Mouse (Mus musculus): ENCODE measurements around the gene Tbc1d5. TPM values are rescaled to one million over a fixed set of nuclear protein-coding genes. Genes with fewer than 3 reads are reported as not detected.

The Tbc1d5 gene
- 32.0 and 38.3 TPM in 2 replicates for total RNA-seq (2014; fragmentation: Nextera tagmentation)
- total RNA-seq (2017): 20.5 and 25.6 TPM in 2 replicates

DNA sequence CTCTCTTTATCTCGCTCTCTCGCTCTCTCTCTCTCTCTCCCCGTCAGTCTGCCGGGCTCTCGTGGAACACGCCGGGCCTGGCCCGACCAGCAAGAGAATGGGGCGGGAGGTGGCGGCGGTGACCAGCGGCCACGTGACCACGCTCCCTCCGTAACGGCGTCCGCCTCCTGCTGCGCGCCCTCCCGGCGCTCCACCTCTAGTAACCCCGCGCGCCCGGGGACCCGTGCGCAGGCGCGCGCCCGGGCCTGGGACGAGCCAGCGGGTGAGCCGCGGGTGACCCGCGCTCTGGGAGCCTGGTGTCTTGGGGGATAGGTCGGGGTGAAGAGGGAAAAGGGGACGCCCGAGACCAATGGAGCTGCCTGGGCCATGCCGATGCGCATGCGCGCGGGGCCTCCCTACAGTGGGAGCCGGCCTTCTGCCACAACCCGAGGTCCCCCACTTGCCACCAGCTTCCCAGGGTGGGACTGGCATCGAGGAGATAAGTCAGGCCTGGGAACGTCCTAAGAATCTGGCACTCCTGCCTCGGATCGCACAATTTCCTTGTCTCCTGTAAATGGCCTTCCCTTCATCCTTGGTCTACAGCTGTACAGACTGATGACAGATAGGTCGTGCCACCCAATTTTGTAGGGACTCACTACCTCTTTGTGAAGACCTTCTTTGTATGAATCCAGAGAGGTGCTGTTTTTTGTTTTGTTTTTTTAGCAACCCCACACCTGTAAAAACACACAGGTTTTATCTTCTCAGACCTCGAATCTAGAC lies at the start of gene Tbc1d5:
TSS of gene Tbc1d5 (minus strand) at position 158 of the 759 bp plus-strand sequence.
- peak; percentile 91 for ATAC-seq (replicated peaks; ENCODE audit: low FRiP score, low TSS enrichment, poor library complexity, severe bottlenecking)

DNA sequence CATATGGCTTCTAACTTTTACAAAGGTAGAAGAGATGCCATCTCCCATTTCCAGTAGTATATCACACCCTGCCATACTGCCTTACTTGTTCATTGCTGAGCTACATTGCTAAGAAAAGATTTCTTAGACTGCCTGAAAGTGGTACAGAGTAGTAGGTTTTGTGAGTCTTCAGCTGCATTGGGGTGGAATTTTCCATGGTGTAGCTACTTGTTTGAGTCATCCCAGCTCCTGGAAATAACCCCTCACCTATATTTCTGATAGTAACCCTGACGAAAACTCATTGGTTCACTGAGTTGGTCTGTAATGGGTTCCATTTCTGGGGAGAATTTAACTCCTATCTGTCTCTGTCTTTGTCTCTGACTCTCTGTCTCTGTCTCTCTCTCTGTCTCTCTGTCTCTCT lies 46.9 kb upstream of the Tbc1d5 start:
- no peak for ATAC-seq (replicated peaks; ENCODE audit: low FRiP score, low TSS enrichment, poor library complexity, severe bottlenecking)

DNA sequence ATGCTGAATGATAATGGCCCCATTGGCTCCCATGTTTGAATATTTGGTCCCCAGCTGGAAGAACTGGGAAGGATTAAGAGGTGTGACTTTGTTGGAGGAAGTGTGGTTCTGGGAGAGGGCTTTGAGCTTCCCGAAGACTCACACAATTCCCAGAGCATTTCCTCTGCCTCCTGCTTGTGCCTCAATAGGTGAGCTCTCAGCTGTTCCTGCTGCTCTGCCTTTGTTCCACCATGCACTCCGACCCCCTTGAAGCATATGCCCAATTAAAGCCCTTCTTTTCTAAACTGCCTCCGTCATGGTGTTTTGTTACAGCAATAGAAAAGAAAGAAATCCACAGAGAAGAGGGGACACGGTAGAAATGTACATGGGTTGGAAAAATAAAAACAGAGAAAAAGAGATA lies 44.0 kb upstream of the Tbc1d5 start:
- no peak for ATAC-seq (replicated peaks; ENCODE audit: low FRiP score, low TSS enrichment, poor library complexity, severe bottlenecking)

DNA sequence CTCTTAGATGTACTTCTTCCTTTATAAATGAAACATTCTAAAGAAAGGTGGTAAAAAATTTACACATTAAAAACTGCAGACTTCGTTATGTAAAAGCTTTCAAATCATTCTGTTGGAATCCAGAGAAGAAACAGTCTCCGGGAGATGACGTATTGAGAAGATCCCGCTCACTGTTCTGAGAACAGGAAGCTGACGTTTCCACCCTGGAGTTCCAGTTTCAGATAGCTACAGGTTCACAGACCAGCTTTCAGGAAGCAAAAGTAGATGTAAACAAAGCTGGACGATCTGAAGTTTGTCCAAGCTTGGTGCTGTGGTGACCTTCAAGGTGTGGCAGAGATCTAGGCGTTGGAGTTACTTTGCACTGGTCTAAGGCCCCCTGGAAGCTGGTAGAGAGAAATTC lies 41.9 kb upstream of the Tbc1d5 start:
- no peak for ATAC-seq (replicated peaks; ENCODE audit: low FRiP score, low TSS enrichment, poor library complexity, severe bottlenecking)

DNA sequence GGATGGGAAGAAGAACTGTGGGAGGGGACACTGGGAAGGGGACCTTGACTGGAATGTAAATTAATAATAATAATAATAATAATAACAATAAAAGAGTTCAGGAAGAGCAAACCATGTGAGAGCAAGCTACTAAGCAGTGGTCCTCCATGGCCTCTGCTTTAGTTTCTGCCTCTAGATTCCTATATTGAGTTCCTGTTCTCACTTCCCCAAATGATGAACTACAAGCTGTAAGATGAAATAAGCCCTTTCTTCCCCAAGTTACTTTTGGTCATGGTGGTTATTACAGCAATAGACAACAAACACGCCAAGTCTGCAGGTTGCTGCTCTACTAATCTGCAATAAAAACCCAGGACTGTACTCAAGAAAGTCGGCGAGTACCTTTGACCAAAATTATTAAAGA lies 40.7 kb upstream of the Tbc1d5 start:
- ATAC-seq (replicated peaks; ENCODE audit: low FRiP score, low TSS enrichment, poor library complexity, severe bottlenecking): no peak

DNA sequence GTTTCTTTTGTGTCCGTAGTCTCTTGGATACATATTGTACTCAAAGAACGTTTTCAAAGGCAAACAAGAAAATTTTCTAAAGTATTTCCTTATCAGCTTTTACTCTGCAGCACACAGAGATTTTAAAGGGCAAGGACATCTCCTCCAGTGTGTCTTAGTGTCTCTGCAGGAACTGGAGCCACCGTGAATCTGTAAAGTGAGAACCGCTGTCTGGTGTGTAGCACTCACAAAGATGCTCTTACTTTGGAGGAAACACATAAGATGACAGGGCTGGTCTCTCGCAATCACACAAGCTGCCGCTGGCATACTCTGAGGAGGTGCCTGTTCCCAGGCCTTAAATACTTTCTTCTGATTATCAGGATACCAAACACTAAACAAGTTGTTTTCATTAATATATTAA lies 37.3 kb upstream of the Tbc1d5 start:
- no peak for ATAC-seq (replicated peaks; ENCODE audit: low FRiP score, low TSS enrichment, poor library complexity, severe bottlenecking)

DNA sequence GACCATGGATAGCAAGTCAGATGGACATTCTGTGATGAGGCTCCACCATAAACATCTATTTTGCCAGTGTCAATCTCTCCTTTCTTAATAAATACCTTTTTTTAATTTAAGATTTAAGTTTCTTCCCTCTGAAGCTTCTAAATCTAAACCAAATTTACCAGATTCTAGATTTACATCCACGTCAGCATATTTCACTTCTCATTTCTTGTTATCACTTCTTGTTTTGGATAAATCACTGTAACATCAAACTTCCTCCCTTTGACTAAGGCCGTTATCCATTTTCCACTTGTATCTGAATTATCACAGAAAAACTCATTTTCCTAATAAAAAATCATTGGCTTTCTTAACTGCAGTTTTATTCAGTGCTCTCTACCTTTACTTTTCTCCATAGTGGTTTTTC lies 30.4 kb upstream of the Tbc1d5 start:
- no peak for ATAC-seq (replicated peaks; ENCODE audit: low FRiP score, low TSS enrichment, poor library complexity, severe bottlenecking)

DNA sequence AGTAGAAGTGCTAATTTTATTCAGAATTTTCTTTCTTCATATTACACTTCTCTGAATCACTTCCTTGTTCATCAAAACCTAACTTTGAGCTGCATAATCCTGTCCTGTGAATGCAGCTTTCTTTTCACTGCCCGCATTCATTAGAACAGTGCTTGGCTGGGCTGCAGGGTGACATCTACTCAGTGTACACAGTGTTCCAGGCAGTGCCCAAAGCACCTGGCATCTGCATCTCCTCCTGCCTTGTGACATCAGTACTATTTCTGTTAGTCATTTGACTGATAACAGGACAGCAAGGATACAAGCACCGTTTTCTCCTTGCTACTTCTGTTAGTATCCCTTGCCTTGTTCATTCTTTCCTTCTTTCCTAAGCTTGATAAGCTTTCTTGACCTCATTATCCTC lies 25.5 kb upstream of the Tbc1d5 start:
- no peak for ATAC-seq (replicated peaks; ENCODE audit: low FRiP score, low TSS enrichment, poor library complexity, severe bottlenecking)

DNA sequence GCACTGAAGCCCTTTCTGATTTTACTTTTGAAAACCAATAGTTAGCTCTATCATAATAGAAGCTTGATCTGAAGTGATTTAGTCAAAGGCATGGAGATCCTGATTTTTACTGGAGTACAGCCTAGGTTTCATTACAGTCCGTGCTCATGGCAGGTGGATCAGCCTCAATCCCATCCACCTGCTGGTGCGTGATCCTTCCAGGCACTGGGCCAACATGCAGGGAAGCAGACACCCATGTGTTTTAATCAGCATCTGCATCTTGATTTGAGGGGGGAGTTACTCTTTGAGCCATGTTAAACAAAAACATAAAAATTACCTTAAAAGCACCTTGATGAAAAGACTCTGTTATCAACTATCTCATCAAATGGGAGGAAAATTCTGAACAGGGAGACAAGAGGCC lies 16.4 kb upstream of the Tbc1d5 start:
- no peak for ATAC-seq (replicated peaks; ENCODE audit: low FRiP score, low TSS enrichment, poor library complexity, severe bottlenecking)

DNA sequence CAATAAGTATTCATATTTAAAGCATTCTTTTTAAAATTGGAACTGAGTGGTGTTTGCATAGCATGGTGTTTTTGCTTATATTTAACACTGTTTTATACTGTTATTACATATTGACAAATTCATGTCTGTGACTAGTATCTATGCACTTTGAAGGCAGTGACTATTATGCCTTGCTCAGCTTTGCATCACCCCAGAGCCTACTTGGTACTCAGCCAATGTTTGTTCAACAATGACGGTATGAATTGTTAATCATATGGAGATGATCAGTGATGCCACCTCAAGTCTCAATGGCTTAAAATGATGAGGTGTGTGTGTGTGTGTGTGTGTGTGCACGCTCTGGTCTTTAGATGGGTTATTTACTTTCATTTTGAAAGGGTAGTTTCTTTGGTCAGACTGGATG lies 15.6 kb upstream of the Tbc1d5 start:
- ATAC-seq (replicated peaks; ENCODE audit: low FRiP score, low TSS enrichment, poor library complexity, severe bottlenecking): no peak

DNA sequence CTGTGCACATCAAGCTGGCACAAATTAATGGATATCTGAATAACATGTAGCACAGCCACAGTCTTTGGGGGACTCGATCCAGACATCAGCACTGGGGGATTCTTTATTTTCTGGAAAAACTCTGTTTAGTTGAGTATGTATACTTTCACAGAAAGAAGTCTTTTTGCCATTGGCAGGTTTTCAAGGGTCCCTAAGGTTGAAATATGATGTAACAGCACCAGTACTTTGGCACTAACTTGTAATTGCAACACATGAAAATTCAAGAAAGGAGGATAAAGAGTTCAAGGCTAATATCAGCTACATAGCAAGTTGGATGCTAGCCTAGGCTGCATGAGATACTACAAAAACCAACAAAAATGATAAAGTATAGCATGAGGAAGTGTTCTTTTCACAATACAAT lies 12.2 kb upstream of the Tbc1d5 start:
- ATAC-seq (replicated peaks; ENCODE audit: low FRiP score, low TSS enrichment, poor library complexity, severe bottlenecking): no peak

DNA sequence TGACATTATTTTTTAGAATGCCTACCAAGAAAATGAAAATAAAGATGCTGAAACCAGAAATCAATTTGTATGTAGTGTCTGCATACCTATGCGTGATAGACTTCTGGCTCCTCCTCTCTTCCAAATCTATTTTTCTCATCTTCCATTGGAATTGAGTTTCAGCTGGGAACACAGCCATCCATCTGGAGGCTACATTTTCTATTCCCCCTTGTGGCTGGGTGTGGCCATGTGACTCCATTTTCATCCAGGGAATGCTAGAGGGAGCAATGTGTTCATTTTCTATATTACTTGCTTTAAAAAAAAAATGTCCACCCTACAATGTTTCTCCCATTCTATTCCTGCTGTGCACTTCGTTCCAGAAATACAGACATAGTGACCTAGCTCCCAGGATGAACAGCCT lies 3.6 kb upstream of the Tbc1d5 start:
- ATAC-seq (replicated peaks; ENCODE audit: low FRiP score, low TSS enrichment, poor library complexity, severe bottlenecking): no peak

DNA sequence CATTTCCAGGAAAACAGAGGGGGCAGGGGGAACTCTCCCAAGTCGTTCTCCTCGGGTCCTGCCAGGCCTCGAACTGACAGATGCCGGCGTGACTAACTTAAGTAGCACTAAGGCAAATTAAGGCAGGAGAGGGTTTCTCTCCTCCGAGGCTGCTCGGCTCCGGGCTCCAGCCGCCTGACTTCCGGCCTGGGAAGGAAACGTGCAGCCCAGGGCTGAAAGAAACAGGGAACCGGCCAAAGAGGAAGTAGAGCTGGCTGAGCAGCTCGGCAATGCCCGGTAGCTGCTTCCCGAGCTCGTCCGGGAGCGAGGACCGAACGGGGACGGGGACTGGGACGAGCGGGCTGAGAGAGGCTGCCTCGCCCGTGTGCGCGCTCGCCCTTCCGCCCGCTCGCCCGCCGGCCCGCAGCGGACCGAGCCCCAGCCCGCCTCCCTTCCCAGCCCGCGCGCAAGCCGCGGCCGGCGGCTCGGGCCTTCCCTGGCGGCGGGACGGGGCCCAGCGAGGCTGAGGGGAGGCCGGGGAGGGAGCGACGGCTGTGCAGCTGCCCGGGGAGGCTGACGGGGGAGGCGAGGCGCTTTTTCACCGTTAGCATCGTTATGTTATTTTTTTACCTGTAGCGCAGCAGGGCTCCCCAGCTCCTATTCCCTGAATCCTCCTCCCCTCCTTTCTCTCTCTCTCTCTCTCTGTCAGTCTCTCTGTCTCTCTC lies 509 bp downstream of the Tbc1d5 start:
- ATAC-seq (replicated peaks; ENCODE audit: low FRiP score, low TSS enrichment, poor library complexity, severe bottlenecking): peak; percentile 69

DNA sequence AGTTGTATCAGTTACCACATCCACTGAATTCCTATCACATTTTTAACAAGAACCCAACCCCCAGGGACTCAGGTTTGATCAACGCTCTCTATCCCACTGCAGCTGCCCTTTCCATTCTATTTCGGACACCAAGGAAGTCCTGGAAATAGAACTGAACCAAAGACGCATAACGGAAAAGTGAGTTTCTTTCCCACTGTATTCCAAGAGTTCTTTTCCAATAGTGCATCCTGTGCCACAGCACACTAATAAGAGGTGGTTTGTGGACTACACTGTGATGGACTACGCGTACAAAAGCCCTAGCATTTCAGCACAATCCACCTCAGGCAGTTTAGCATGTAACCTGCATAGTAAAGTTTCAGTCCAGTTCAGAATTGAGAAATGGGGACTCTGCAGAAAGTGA lies 1.2 kb downstream of the Tbc1d5 start:
- ATAC-seq (replicated peaks; ENCODE audit: low FRiP score, low TSS enrichment, poor library complexity, severe bottlenecking): peak; percentile 9; the same call in 1 of the 2 replicates

DNA sequence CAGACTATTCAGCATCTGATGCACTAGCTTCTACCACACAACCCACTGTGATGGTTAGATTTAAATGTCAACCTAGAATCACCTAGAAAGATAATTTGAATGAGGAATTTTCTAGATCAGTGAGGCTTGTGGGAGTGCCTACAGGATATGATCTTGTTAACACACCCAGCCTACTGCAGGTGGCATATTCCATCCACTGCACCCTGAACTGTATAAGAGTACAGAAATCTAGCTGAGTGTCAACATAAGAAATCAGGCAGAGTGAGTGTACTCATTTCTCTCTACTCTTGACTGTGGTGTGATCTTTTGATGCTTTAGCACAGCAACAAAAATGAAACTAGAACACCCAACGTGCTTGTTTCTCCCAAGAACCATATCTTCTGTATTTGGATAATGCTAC lies 6.8 kb downstream of the Tbc1d5 start:
- ATAC-seq (replicated peaks; ENCODE audit: low FRiP score, low TSS enrichment, poor library complexity, severe bottlenecking): no peak

DNA sequence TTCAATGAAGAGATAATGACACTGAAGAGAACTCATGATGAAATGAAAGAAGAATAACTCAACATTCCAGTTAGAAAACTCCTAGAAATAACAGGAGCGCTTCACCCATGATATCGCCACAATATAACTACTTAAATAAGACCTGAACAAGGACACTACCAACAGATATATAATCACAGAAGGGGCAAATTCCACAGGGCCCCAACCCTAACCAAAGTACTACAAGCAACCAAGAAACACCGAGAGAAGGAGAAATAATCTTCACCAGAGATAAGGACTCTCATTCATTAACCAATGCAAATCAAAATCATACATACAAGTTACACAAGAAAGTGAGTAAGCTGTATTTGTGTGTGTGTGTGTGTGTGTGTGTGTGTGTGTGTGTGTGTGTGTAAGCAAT lies 7.6 kb downstream of the Tbc1d5 start:
- ATAC-seq (replicated peaks; ENCODE audit: low FRiP score, low TSS enrichment, poor library complexity, severe bottlenecking): no peak

DNA sequence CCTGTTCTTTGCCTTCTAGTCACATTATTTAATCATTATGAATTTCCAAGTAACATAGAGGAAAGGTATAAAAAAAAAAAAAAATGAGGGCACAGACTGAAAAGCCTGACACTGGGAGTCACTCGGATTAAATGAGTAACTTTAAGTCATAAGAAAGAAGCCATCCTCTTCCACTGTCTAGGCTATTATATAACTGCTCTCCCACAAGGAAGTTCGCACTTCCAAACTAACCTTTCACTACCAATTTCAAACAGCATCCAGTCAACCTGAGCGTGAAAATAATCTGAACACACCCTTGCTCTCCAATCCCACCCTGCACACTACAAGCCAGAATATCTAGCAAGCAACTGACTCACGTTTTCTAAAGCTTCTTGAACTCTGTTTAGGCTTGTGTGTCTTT lies 9.2 kb downstream of the Tbc1d5 start:
- ATAC-seq (replicated peaks; ENCODE audit: low FRiP score, low TSS enrichment, poor library complexity, severe bottlenecking): no peak

DNA sequence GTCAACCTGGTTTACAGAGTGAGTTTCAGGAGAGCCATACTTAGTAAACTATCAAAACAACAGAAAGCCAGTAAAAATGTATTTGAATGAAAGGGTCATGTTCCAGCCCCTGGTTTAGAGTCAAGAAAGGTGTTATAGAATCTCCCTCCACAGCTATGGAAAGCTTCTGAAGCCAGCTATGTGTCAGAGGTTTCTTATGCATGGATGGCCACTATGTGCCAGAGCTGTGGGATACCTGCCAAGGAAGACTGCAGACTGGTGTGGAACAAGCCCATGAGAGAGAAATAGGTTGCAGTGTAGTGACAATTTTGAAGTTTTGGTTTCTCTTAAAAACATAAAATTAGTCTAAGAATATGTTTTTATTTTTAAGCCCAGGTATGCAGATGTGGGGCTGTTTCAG lies 16.8 kb downstream of the Tbc1d5 start:
- no peak for ATAC-seq (replicated peaks; ENCODE audit: low FRiP score, low TSS enrichment, poor library complexity, severe bottlenecking)

DNA sequence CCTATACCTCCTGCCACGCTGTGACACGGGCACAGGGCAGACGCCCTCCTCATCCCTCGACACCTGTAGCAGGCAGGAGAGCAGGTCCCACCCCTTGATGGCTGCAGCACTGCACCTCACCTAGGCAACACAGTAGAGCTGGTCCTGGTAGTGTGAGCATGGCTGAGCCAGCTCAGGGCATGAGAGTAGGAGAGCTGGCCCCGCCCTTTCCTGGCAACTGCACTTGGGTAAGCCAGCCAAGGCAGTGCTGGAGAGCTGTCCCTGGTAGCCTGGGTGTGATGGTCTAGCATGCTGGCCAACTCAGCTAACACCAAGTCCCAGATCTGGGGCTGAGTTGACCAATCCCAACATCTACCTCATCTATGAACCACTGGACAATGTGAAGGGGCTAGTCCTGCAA lies 19.9 kb downstream of the Tbc1d5 start:
- peak; percentile 100 for ATAC-seq (replicated peaks; ENCODE audit: low FRiP score, low TSS enrichment, poor library complexity, severe bottlenecking)

DNA sequence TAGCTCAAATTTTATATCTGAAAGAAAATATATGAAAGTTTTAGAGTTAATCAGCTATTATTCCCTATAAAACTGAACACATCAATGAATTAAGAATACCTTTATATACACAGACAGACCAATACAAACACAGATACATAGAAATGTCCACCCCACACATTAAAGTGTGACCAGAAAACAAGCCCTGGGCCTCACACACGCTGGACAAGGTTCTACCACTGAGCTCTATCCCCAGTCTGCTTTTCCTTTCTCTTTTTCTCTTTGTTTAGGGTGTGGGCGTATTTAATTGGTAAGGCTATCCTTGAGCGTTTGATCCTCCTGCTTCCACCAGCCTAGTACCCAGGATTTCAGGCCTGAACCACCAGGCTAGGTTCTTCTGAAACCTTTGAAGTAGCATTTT lies 28.2 kb downstream of the Tbc1d5 start:
- no peak for ATAC-seq (replicated peaks; ENCODE audit: low FRiP score, low TSS enrichment, poor library complexity, severe bottlenecking)

DNA sequence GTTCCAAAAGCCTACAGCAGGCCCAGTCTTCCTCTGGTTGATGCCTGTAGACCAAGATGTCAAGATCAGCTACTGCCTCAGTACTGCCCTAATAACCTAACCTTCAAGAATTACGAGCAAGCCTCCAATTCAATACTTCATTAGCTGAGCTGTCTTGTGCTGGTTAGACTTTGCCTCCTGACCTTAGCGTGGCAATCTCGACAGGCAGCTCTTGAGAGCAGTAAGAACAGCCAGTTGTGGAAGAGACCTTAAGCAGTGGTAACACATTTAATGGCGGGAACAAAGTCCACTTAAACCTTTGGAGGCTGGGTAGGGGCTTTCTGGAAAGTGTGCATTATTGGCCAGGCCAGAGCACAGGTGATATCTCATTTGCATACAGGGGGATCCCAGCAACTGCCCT lies 34.2 kb downstream of the Tbc1d5 start:
- ATAC-seq (replicated peaks; ENCODE audit: low FRiP score, low TSS enrichment, poor library complexity, severe bottlenecking): no peak
